Mouse (Mus musculus): ENCODE measurements around the gene Pwp2. TPM values are rescaled to one million over a fixed set of nuclear protein-coding genes. Genes with fewer than 3 reads are reported as not detected.
A peak's percentile ranks its signal among the peaks of the same experiment; 100 is the strongest.

Pwp2 gene
- polyA plus RNA-seq, 1 experiment from 2014 or later: 5.8 TPM

- peak overlapping the region; percentile 78 for H3K4me2 ChIP-seq (replicated peaks; ENCODE audit: low read depth, low read length)
- no peak for ATAC-seq
- no peaks in the 10 kb centered on the region for H3K9me3 ChIP-seq (ENCODE audit: low read length)
- 82% methylated on average over 11 of the region's 11 CpGs for WGBS
- no peaks in the 10 kb centered on the region for H3K27me3 ChIP-seq (replicated peaks; ENCODE audit: insufficient read depth, low read length)
- H3K9ac ChIP-seq (replicated peaks; ENCODE audit: low read depth): peak overlapping the region; percentile 50
- H3K4me3 ChIP-seq (ENCODE audit: low read depth, low read length): peak overlapping the region; percentile 61
- 0 out of 2 replicates have a peak, but pooled peaks cover 20% of the 10 kb centered on the region for H3K36me3 ChIP-seq (ENCODE audit: insufficient read depth, low read length)
- 0 out of 2 replicates have a peak overlapping the region, but pooled peaks have one; percentile 58 for H3K27ac ChIP-seq (ENCODE audit: low read length)
- DNase-seq (ENCODE audit: low spot score): no peak
- TF ChIP-seq EP300 (IDR thresholded peaks at IDR 0.05) (no peak), CTCF (IDR thresholded peaks at IDR 0.05) (no peak)
- peaks cover 8% of the 10 kb centered on the region; the same call in 1 of the 2 replicates for H3K4me1 ChIP-seq (ENCODE audit: insufficient read depth, low read depth, low read length)
These were observed 16.2 kb downstream of the Pwp2 start for GRCm38 (mm10) chr10:78168792-78169191.

- Histone ChIP-seq H3K36me3 (ENCODE audit: insufficient read depth, low read length) (0 out of 2 replicates have a peak, but pooled peaks cover 14% of the 10 kb centered on the region), H3K4me1 (ENCODE audit: insufficient read depth, low read depth, low read length) (peaks cover 8% of the 10 kb centered on the region; the same call in 1 of the 2 replicates), H3K4me2 (replicated peaks; ENCODE audit: low read depth, low read length) (no peak overlapping the region), H3K9me3 (ENCODE audit: low read length) (no peaks in the 10 kb centered on the region), H3K27me3 (replicated peaks; ENCODE audit: insufficient read depth, low read length) (no peaks in the 10 kb centered on the region), H3K27ac (ENCODE audit: low read length) (no peak overlapping the region), H3K4me3 (ENCODE audit: low read depth, low read length) (no peak overlapping the region), H3K9ac (replicated peaks; ENCODE audit: low read depth) (no peak overlapping the region)
- ATAC-seq: no peak
- no peak for DNase-seq (ENCODE audit: low spot score)
- no peak for TF ChIP-seq EP300 (IDR thresholded peaks at IDR 0.05)
- TF ChIP-seq CTCF (IDR thresholded peaks at IDR 0.05): no peak
These were observed 17.2 kb downstream of the Pwp2 start for GRCm38 (mm10) chr10:78167775-78168174.

DNA sequence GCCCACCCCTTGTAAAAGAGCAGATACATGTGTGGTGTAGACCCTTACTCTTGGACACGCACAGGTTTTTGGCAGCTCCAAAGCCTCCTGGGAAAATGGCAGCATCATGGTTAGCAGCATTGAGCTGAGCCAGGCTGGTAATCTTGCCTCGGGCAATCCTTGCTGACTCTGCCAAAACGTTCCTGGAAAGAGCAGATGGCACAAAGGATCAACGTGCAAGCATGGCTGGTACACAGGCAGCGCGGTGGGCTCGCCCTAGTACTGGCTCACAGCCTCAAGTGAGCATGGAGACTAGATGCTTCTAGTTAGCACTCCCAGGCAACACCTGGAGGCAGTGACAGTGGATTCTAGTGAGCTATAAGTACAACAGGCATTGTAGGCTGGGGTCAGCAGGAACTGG is 17.6 kb downstream of the Pwp2 start:
- TF ChIP-seq EP300 (IDR thresholded peaks at IDR 0.05) (no peak), CTCF (IDR thresholded peaks at IDR 0.05) (no peak)
- H3K27ac ChIP-seq (ENCODE audit: low read length): no peak overlapping the region
- DNase-seq (ENCODE audit: low spot score) (no peak), ATAC-seq (no peak)
- H3K4me2 ChIP-seq (replicated peaks; ENCODE audit: low read depth, low read length): no peak overlapping the region
- H3K36me3 ChIP-seq (ENCODE audit: insufficient read depth, low read length): 0 out of 2 replicates have a peak, but pooled peaks cover 14% of the 10 kb centered on the region
- H3K9me3 ChIP-seq (ENCODE audit: low read length): no peaks in the 10 kb centered on the region
- H3K4me3 ChIP-seq (ENCODE audit: low read depth, low read length): no peak overlapping the region
- 93% methylated on average over 7 of the region's 7 CpGs for WGBS
- no peaks in the 10 kb centered on the region for H3K27me3 ChIP-seq (replicated peaks; ENCODE audit: insufficient read depth, low read length)
- H3K9ac ChIP-seq (replicated peaks; ENCODE audit: low read depth): no peak overlapping the region
- H3K4me1 ChIP-seq (ENCODE audit: insufficient read depth, low read depth, low read length): peaks cover 8% of the 10 kb centered on the region; the same call in 1 of the 2 replicates

DNA sequence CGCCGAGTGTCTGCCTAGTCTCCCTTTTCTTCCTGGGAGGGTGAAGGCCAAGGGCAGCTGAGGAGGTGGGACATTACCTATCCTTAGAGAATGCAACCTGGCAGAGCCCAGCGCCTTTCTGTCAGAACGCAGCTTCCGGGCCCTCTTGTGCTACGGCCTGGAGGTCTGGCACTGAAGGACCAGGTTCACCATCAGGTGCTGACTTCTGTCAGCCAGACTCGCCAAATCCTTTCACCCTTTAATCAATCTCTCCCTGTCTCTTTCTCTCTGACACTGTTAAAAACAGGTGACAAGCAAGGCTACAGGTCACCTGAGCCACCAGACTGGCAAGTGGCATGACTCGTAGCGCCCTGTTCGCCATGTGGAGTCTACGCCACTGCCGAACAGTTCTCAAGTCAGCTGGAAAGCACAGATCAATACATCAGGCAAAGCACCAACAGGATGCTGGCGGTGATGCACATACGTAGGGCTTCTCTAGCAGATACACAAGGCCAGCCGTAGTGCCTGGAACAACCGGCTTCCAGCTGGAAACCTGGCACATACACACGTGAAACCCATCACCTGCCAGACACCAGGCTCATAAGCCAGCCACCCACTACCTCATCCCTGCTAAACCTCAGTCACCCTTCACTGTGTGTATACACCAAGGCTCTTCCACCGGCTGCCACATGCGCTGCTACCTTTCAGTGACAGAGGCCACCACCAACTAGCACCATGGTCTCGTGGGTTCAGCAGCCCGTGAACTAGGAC is 19.5 kb downstream of the Pwp2 start:
- TF ChIP-seq EP300 (IDR thresholded peaks at IDR 0.05) (no peak), CTCF (IDR thresholded peaks at IDR 0.05) (no peak)
- no peak for DNase-seq (ENCODE audit: low spot score)
- H3K4me1 ChIP-seq (ENCODE audit: insufficient read depth, low read depth, low read length): peaks cover 8% of the 10 kb centered on the region; the same call in 1 of the 2 replicates
- H3K9me3 ChIP-seq (ENCODE audit: low read length): no peaks in the 10 kb centered on the region
- no peak for ATAC-seq
- H3K9ac ChIP-seq (replicated peaks; ENCODE audit: low read depth): no peak overlapping the region
- no peak overlapping the region for H3K4me3 ChIP-seq (ENCODE audit: low read depth, low read length)
- H3K27me3 ChIP-seq (replicated peaks; ENCODE audit: insufficient read depth, low read length): no peaks in the 10 kb centered on the region
- WGBS: 89% methylated on average over 21 of the region's 21 CpGs
- H3K27ac ChIP-seq (ENCODE audit: low read length): no peak overlapping the region
- H3K36me3 ChIP-seq (ENCODE audit: insufficient read depth, low read length): 0 out of 2 replicates have a peak, but pooled peaks cover 14% of the 10 kb centered on the region
- no peak overlapping the region for H3K4me2 ChIP-seq (replicated peaks; ENCODE audit: low read depth, low read length)

DNA sequence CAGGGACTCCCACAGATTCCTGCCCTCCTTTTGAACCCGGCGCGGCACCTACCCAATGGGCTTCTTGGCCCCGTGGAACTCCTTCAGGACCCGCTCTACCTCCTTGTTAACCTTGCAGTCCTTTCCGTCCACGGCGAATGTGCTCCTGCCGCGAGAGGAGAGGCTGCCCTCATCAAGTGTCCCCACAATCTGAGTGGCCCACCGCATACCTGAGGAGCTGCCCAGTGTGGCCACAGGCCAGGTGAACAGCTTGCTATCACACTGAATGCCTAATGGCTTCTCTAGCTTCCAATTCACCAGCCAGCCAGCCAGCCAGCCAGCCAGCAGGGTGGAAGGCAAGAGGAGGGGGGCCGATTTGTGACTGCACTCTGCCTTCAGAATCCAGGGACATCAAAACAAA is 20.2 kb downstream of the Pwp2 start:
- no peak for ATAC-seq
- H3K36me3 ChIP-seq (ENCODE audit: insufficient read depth, low read length): 0 out of 2 replicates have a peak, but pooled peaks cover 14% of the 10 kb centered on the region
- WGBS: 91% methylated on average over 12 of the region's 12 CpGs

GRCm38 (mm10) chr10:78163923-78164322 is 21.0 kb downstream of the Pwp2 start:
- H3K27me3 ChIP-seq (replicated peaks; ENCODE audit: insufficient read depth, low read length): no peaks in the 10 kb centered on the region
- H3K9ac ChIP-seq (replicated peaks; ENCODE audit: low read depth): no peak overlapping the region
- 23% methylated on average over 4 of the region's 4 CpGs for WGBS
- 0 out of 2 replicates have a peak, but pooled peaks cover 14% of the 10 kb centered on the region for H3K36me3 ChIP-seq (ENCODE audit: insufficient read depth, low read length)
- H3K27ac ChIP-seq (ENCODE audit: low read length): no peak overlapping the region
- ATAC-seq (peak; percentile 44), DNase-seq (ENCODE audit: low spot score) (peak; percentile 86)
- no peaks in the 10 kb centered on the region for H3K9me3 ChIP-seq (ENCODE audit: low read length)
- no peak overlapping the region for H3K4me2 ChIP-seq (replicated peaks; ENCODE audit: low read depth, low read length)
- TF ChIP-seq EP300 (IDR thresholded peaks at IDR 0.05) (no peak), CTCF (IDR thresholded peaks at IDR 0.05) (peak; percentile 88)
- H3K4me3 ChIP-seq (ENCODE audit: low read depth, low read length): no peak overlapping the region
- peaks cover 12% of the 10 kb centered on the region for H3K4me1 ChIP-seq (ENCODE audit: insufficient read depth, low read depth, low read length)

More for the DNA sequence above, 20.2 kb downstream of the Pwp2 start:
- no peak overlapping the region for H3K4me2 ChIP-seq (replicated peaks; ENCODE audit: low read depth, low read length)
- no peak overlapping the region for H3K27ac ChIP-seq (ENCODE audit: low read length)
- no peak overlapping the region for H3K4me3 ChIP-seq (ENCODE audit: low read depth, low read length)
- no peak for TF ChIP-seq CTCF (IDR thresholded peaks at IDR 0.05)
- TF ChIP-seq EP300 (IDR thresholded peaks at IDR 0.05): no peak
- peaks cover 9% of the 10 kb centered on the region for H3K4me1 ChIP-seq (ENCODE audit: insufficient read depth, low read depth, low read length)
- no peaks in the 10 kb centered on the region for H3K27me3 ChIP-seq (replicated peaks; ENCODE audit: insufficient read depth, low read length)
- DNase-seq (ENCODE audit: low spot score): no peak
- no peak overlapping the region for H3K9ac ChIP-seq (replicated peaks; ENCODE audit: low read depth)
- H3K9me3 ChIP-seq (ENCODE audit: low read length): no peaks in the 10 kb centered on the region

Data from lung, postnatal 0 days (tissue).